Mouse (Mus musculus): ENCODE measurements around the gene Atxn1.

Gene Atxn1

DNA sequence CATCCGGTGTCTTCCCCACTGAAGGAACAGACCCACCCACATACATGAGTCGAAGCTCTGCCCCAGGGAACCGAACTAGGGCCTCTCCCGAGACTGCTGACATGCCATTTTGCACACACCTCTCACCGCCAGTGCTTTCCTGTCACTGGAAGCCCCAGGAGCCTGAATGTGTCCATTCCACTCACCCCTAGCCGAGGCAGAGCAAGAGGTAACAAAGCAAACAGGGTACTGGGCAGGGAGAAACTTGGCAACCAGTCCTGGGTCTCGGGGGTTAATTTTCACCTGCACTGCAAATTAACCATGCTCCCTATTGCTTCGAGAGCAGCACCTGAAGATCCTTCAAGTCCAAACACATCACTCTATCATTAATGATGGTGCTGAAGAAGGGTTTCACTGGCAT, 64.0 kb downstream of the Atxn1 start:
- DNase-seq (ENCODE audit: low spot score in 2 of 2), result no peak

GRCm38 (mm10) chr13:45897571-45897970, 67.2 kb downstream of the Atxn1 start:
- DNase-seq (ENCODE audit: low spot score in 2 of 2), result no peak

GRCm38 (mm10) chr13:45894760-45895159, 70.0 kb downstream of the Atxn1 start:
- DNase-seq (ENCODE audit: low spot score in 2 of 2), result no peak

- DNase-seq (ENCODE audit: low spot score in 2 of 2), result no peak
These were observed 70.6 kb downstream of the Atxn1 start for GRCm38 (mm10) chr13:45894234-45894633.

- no peak for DNase-seq (ENCODE audit: low spot score in 2 of 2)
These were observed 73.7 kb downstream of the Atxn1 start for GRCm38 (mm10) chr13:45891073-45891472.

DNA sequence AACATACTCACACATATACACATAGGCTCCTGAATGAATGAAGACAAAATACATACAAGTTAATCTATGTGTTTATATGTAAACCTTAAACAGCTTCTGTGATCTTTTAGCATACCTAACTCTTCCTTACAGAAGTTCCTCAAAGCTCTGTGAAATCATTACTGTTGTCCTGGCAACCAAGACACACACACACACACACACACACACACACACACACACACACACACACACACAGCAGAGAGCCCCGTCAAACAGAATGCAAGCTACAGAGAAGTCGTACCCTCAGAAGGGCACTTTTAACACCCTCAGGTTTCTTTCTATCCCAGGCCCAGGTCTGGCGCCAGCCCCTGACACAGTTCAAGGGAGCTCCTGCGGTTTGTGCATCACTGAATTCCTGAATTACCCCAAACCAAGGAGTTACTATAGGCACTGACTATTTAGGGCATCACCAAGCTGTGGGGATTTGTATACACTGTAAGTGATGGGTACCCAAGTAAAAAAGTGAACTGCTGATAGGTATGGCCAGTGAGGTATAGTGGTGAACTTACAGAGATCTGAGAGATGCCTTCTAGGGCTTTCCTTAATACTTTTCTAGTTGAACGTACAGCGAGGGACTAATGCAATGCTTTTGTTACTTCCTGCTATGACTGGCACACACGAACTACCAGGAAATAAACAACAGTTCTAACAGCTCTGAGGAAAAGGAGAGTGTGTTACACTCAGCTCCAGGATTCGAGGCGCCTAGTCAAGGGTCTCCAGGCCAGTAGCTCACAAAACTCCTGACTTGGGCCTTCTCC, 75.7 kb downstream of the Atxn1 start:
- no peak for DNase-seq (ENCODE audit: low spot score in 2 of 2)

- DNase-seq (ENCODE audit: low spot score in 2 of 2), result no peak
These were observed 79.9 kb downstream of the Atxn1 start for GRCm38 (mm10) chr13:45884878-45885277.

- no peak for DNase-seq (ENCODE audit: low spot score in 2 of 2)
These were observed 81.0 kb downstream of the Atxn1 start for GRCm38 (mm10) chr13:45883791-45884238.

- DNase-seq (ENCODE audit: low spot score in 2 of 2), result no peak
These were observed 81.8 kb downstream of the Atxn1 start for GRCm38 (mm10) chr13:45882976-45883440.

DNA sequence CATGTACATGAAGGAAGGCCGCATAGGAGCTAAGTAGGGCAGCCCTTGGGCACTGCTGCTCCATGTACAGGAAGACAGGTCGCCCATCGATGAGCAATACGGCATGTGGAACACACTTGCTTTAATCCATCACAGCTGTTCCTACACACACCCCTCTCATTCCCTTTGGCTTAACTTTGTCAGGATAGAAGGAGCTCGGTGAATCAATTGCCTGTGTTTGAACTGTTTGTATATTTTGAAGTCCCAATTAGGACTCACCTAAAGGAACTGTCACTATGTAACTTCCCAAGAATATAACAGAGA, 84.3 kb downstream of the Atxn1 start:
- no peak for DNase-seq (ENCODE audit: low spot score in 2 of 2)

DNA sequence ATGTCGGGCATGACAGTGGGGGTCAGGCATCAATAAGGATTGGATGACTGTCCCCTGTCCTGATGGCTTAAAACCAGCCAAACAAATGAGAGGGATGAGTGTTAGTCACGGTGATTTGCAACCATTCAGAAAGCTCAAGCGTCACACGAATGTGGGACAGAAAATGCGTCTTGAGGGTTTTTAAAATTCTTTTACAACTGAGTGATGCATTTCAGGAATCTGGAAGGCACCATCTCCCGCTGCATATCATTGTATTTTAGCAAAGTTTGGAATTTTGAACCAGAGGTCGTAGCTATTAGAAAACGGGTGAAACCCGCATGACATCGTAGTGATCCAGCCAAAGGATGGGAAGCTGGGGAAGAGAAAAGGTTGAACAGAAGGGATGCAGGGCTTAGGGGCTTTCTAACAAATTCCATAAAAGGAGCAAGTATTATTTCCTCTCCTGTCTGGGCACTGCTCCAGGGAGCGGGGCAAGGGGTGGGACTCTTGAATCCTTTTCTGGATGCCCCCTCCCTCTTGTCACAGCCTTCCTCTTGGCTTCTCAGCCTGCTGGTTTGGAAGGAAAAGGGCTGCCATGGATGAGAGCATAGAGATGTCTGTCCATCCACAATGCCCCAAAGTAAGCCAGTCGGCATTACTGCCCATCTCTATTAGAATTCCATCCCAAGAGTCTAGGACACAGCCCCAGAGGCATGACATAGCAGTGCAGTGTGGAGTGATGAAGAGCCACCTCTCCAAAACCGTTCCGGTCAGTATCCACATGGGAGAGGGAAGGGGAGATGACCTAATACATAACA, 84.9 kb downstream of the Atxn1 start:
- no peak for DNase-seq (ENCODE audit: low spot score in 2 of 2)

GRCm38 (mm10) chr13:45876939-45877338, 87.9 kb downstream of the Atxn1 start:
- no peak for DNase-seq (ENCODE audit: low spot score in 2 of 2)

DNA sequence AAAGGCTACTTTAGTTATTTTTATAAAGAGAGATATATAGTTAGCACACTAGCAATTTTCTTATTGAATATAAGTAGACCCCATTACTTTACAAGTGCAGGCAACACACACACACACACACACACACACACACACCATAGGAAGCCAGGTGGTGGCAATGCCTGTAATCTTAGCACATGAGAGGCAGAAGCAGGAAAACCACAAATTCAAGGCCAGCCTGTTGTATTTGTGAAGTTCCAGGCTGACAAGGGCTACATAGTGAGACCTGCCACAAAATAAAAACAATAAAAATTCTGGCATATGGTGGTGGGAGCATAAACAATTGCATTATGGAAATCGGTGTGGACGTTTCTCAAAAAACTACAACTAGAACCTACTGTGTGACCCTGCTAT, 88.4 kb downstream of the Atxn1 start:
- no peak for DNase-seq (ENCODE audit: low spot score in 2 of 2)

DNA sequence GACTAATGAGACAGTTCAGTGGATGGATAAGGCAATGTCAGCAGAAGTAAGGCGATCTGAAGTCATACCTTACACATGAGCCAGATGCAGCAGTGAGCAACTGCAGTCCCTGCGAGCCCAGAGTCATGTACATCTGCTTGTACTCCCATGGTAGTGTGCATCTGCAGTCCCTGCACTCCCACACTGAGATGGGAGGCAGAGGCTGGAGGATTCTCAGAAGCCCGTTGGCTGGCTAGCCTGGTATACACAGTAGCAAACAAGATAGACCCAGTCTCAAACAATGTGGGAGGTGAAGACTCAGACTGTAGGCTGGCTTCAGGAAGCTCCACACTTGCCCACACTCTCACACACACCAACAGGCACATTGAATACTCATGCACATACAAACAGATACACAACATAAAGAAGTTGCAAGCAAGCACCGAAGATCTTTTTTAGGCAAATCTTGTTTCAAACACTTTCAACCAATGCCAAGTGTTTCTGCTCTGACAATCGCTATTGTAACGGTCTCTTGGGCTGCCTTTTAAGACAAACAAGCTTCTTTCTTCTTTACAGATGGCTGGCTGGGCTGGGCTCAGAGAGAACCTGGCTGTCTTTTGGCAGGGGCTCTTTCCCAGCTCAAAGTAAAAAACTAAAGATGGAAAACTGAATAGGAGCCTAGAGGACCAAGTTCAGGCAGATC, 89.0 kb downstream of the Atxn1 start:
- DNase-seq (ENCODE audit: low spot score in 2 of 2), result no peak

GRCm38 (mm10) chr13:45874196-45874595, 90.6 kb downstream of the Atxn1 start:
- DNase-seq (ENCODE audit: low spot score in 2 of 2), result no peak

GRCm38 (mm10) chr13:45872966-45873365, 91.8 kb downstream of the Atxn1 start:
- DNase-seq (ENCODE audit: low spot score in 2 of 2), result no peak

DNA sequence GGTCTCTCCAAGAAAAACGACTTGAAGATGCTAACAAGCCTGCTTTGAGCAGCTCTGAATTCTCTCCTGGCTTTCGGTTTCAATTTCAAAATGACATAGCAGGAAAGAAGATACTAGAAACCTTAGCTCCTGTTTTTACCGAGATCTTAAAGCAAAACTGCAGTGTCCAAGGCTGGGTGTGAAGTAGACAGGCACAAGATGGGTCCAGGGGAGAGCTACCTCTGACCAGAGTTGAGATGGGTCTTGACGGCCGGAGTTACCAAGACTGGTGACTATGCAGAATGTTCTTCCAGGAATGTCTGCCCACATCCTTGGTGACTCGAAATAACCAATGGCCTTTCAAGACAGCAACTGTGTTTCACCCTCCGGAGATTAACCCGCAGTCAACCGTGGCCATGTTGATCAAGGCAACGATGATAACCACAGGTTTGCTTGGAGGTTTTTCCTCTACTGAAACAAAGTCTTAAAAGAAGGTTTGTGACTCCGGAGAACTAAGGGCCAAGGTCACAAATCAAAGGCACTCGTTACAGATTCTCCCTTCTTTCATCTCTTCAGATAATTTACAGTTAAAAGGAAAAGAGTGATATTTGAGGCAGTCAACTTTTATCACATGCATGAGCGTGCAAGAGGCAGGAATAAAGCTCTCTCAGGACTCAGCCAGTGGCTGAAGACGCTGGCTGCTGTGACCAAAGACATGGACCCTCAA, 92.6 kb downstream of the Atxn1 start:
- no peak for DNase-seq (ENCODE audit: low spot score in 2 of 2)

- DNase-seq (ENCODE audit: low spot score in 2 of 2), result no peak
These were observed 93.3 kb downstream of the Atxn1 start for GRCm38 (mm10) chr13:45871554-45871953.

DNA sequence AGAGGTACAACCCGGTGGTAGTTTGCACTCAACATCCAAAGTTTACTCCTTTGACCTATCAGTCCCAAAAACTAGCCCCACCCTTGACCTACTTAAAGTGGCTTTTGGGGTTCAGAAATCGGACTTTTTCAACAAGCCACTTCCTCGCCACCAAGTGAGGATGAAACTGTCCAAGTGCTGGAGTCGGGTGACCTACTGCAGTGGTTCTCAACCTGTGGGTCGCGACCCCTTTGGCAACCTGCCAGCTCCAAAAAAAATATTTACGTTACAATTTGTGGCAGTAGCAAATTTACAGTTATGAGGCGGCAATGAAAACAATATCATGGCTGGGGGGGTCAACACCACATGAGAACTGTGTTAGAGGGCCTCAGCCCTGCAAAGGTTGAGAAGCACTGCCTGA, 95.9 kb downstream of the Atxn1 start:
- no peak for DNase-seq (ENCODE audit: low spot score in 2 of 2)

- no peak for DNase-seq (ENCODE audit: low spot score in 2 of 2)
These were observed 97.5 kb downstream of the Atxn1 start for GRCm38 (mm10) chr13:45867273-45867672.

DNA sequence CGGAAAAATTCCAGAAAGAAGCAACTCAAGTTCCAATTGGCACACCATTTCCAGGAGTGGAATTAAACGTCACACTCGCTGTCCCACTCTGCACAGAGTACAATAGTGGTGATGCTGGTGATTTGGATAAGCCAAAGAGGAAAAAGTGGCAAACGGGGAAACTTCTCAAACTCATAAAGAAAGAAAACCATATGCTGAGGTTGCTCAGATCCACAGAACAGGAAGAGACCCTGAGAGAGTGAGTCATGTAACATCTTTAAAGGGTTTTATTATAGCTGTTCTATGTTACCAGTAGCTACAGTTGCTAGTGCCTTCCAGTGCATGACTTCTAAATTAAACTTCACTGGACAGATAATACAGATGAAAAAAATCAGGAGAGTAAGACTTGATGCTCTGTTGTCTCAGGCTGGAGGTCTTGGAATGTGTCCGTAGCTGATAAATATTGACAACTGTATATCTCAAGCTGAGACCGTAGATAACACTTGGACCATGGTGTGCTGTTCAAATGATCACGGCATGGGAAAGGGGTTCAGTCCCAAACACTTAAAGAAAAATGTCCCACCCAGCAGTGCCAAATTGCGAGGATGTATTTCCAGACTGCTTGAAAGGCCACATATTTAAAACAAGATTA, 98.1 kb downstream of the Atxn1 start:
- no peak for DNase-seq (ENCODE audit: low spot score in 2 of 2)

Measured in frontal cortex, postnatal 10 days (tissue).